9 mouse cellular contexts compared by ENCODE assay signal in the genomic region with DNA sequence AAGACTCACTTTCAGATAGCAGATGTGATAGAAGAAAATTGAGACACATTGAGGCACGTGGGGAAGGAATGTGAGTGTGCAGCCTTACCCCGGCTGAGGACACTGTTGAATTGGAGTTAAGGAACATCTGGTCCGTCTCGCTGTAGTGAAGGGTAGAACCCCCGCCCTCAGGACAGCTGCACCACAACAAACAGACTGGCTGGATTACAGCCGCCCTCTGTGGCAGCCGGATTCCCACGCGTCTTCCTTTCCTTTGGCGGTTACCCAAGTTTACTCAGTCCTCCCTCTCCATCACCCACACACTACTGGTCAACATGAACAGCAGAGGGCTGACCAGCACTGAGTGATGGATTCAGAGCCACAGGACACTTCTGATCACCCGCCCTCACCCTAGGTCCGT.
DNase-seq lines count a peak whose midpoint lies in the region; ATAC-seq and TF ChIP-seq lines count a peak whose summit lies in the region.
"Had no signal": no experiment of that assay in that cellular context is flagged by ENCODE, and none has a peak within 500 bp of the region (broad histone marks: within the 10 kb centered on the region; RNA-seq: fewer than 3 reads in every experiment).

No protein-coding gene starts in this region.

- no peak for TF ChIP-seq EP300 in lung, postnatal 0 days (IDR thresholded peaks at IDR 0.05)

- WGBS in embryonic facial prominence, embryonic 15.5 days, result 48% methylated on average over 12 of the region's 12 CpGs
- 51% methylated on average over 12 of the region's 12 CpGs for WGBS in intestine, postnatal 0 days
- WGBS in lung, postnatal 0 days, result 49% methylated on average over 12 of the region's 12 CpGs
- 61% methylated on average over 12 of the region's 12 CpGs for WGBS in liver, embryonic 12.5 days (ENCODE audit: insufficient replicate concordance)

- no peaks in the 10 kb centered on the region for H3K4me1 ChIP-seq in embryonic facial prominence, embryonic 15.5 days
- no peaks in the 10 kb centered on the region for H3K4me1 ChIP-seq in intestine, postnatal 0 days (replicated peaks; ENCODE audit: control insufficient read depth, insufficient read depth, low read length)
- no peaks in the 10 kb centered on the region for H3K4me1 ChIP-seq in lung, postnatal 0 days (ENCODE audit: insufficient read depth, low read depth, low read length)
- H3K4me1 ChIP-seq in liver, embryonic 12.5 days, result no peaks in the 10 kb centered on the region

- ATAC-seq in frontal cortex, adult (ENCODE audit: low TSS enrichment), result peak; percentile 38
- ATAC-seq in embryonic facial prominence, embryonic 15.5 days (ENCODE audit: insufficient number of reproducible peaks, low FRiP score, low TSS enrichment, low read depth), result peak; percentile 67
- no peak for ATAC-seq in intestine, postnatal 0 days
- ATAC-seq in lung, postnatal 0 days, result peak; percentile 94
- no peak for ATAC-seq in liver, embryonic 12.5 days
- ATAC-seq: activated CD4-positive, CD25-positive, alpha-beta regulatory T cell, adult 4 months had no signal

- TF ChIP-seq CTCF in intestine, postnatal 0 days (IDR thresholded peaks at IDR 0.05; ENCODE audit: low read depth), result 0 out of 2 replicates have a peak, but pooled peaks have one; percentile 13
- peak; percentile 18; the same call in 1 of the 2 replicates for TF ChIP-seq CTCF in lung, postnatal 0 days (IDR thresholded peaks at IDR 0.05)

- no peak overlapping the region for H3K4me3 ChIP-seq in embryonic facial prominence, embryonic 15.5 days (replicated peaks)
- no peak overlapping the region for H3K4me3 ChIP-seq in intestine, postnatal 0 days (ENCODE audit: low read depth, low read length)
- no peak overlapping the region for H3K4me3 ChIP-seq in lung, postnatal 0 days (ENCODE audit: low read depth, low read length)
- H3K4me3 ChIP-seq in liver, embryonic 12.5 days, result no peak overlapping the region

- H3K4me2 ChIP-seq in embryonic facial prominence, embryonic 15.5 days (replicated peaks), result no peak overlapping the region
- H3K4me2 ChIP-seq in intestine, postnatal 0 days (replicated peaks; ENCODE audit: low read depth), result no peak overlapping the region
- no peak overlapping the region for H3K4me2 ChIP-seq in lung, postnatal 0 days (replicated peaks; ENCODE audit: low read depth, low read length)
- no peak overlapping the region for H3K4me2 ChIP-seq in liver, embryonic 12.5 days

- no peak overlapping the region for H3K27ac ChIP-seq in embryonic facial prominence, embryonic 15.5 days (replicated peaks)
- no peak overlapping the region for H3K27ac ChIP-seq in intestine, postnatal 0 days (ENCODE audit: low read depth, low read length)
- no peak overlapping the region for H3K27ac ChIP-seq in lung, postnatal 0 days (ENCODE audit: low read length)
- no peak overlapping the region for H3K27ac ChIP-seq in liver, embryonic 12.5 days

- H3K27me3 ChIP-seq in embryonic facial prominence, embryonic 15.5 days, result no peaks in the 10 kb centered on the region
- no peaks in the 10 kb centered on the region for H3K27me3 ChIP-seq in intestine, postnatal 0 days (replicated peaks; ENCODE audit: control insufficient read depth, insufficient read depth, low read length)
- H3K27me3 ChIP-seq in lung, postnatal 0 days (replicated peaks; ENCODE audit: insufficient read depth, low read length), result no peaks in the 10 kb centered on the region
- H3K27me3 ChIP-seq in liver, embryonic 12.5 days (replicated peaks), result no peaks in the 10 kb centered on the region

- H3K9ac ChIP-seq in embryonic facial prominence, embryonic 15.5 days, result no peak overlapping the region
- no peak overlapping the region for H3K9ac ChIP-seq in intestine, postnatal 0 days (ENCODE audit: low read depth, low read length)
- H3K9ac ChIP-seq in lung, postnatal 0 days (replicated peaks; ENCODE audit: low read depth), result no peak overlapping the region
- H3K9ac ChIP-seq in liver, embryonic 12.5 days, result no peak overlapping the region

- no peak for DNase-seq in frontal cortex, postnatal 25 days (ENCODE audit: low spot score in 2 of 2)
- peak; percentile 80 for DNase-seq in lung, postnatal 0 days (ENCODE audit: low spot score)
- no peak for DNase-seq in right cerebral cortex, postnatal 14 days
- DNase-seq in thymus, postnatal 25 days, result no peak

- H3K36me3 ChIP-seq in embryonic facial prominence, embryonic 15.5 days, result no peaks in the 10 kb centered on the region
- H3K36me3 ChIP-seq in intestine, postnatal 0 days (ENCODE audit: control insufficient read depth, insufficient read depth), result no peaks in the 10 kb centered on the region
- no peaks in the 10 kb centered on the region for H3K36me3 ChIP-seq in lung, postnatal 0 days (ENCODE audit: insufficient read depth, low read length)
- H3K36me3 ChIP-seq in liver, embryonic 12.5 days, result no peaks in the 10 kb centered on the region

- H3K9me3 ChIP-seq in embryonic facial prominence, embryonic 15.5 days (replicated peaks), result no peaks in the 10 kb centered on the region
- H3K9me3 ChIP-seq in intestine, postnatal 0 days (ENCODE audit: control insufficient read depth), result no peaks in the 10 kb centered on the region
- no peaks in the 10 kb centered on the region for H3K9me3 ChIP-seq in lung, postnatal 0 days (ENCODE audit: low read length)
- H3K9me3 ChIP-seq in liver, embryonic 12.5 days (replicated peaks), result no peaks in the 10 kb centered on the region

Comparison
In these comparisons a context has a peak if more than half of its experiments do, and no peak if none do; other contexts are left out.
1. ATAC-seq: peak in frontal cortex, adult (single experiment), embryonic facial prominence, embryonic 15.5 days (single experiment) and lung, postnatal 0 days (single experiment); none in intestine, postnatal 0 days (single experiment) and liver, embryonic 12.5 days (single experiment).